Comparison of ENCODE assay signal across 8 mouse cellular contexts in genomic region chr13:47836491-47836890, GRCm38 (mm10).
DNase-seq lines count a peak whose midpoint lies in the region; ATAC-seq and TF ChIP-seq lines count a peak whose summit lies in the region.

No protein-coding gene starts in this region.

- H3K4me3 ChIP-seq in kidney, adult 2 months (ENCODE audit: insufficient read depth, low read depth, low read length): no peak overlapping the region
- no peak overlapping the region for H3K4me3 ChIP-seq in kidney, embryonic 16.5 days (ENCODE audit: low read length)
- H3K4me3 ChIP-seq in ES-E14 (ENCODE audit: insufficient read depth in 1 of 2, low read depth in 1 of 2, low read length in 2 of 2, poor library complexity in 1 of 2, severe bottlenecking in 1 of 2): no peak overlapping the region
- H3K4me3 ChIP-seq in hindbrain, postnatal 0 days (ENCODE audit: low read length): no peak overlapping the region

- DNase-seq in kidney, adult 2 months: peak; percentile 17
- peak; percentile 69 for DNase-seq in ES-E14 (ENCODE audit: low read depth, low spot score)
- peak; percentile 40 for DNase-seq in adrenal gland, adult 2 months
- peak; percentile 73 for DNase-seq in hindbrain, postnatal 0 days (ENCODE audit: low spot score)
- DNase-seq in mesoderm, embryonic 11.5 days (ENCODE audit: low read depth, low spot score): peak; percentile 65
- no peak for DNase-seq in yolk sac, embryonic 10.5 days (ENCODE audit: low spot score)
- no peak for DNase-seq in natural killer cell, adult 2 months (ENCODE audit: low spot score in 2 of 2)

- H3K27me3 ChIP-seq in kidney, adult 2 months (replicated peaks; ENCODE audit: control insufficient read depth, insufficient read depth, low read length): no peaks in the 10 kb centered on the region
- H3K27me3 ChIP-seq in kidney, embryonic 16.5 days (ENCODE audit: insufficient read depth, low read length): no peaks in the 10 kb centered on the region
- H3K27me3 ChIP-seq in hindbrain, postnatal 0 days (ENCODE audit: insufficient read depth, low read length): no peaks in the 10 kb centered on the region

- H3K36me3 ChIP-seq in kidney, adult 2 months (ENCODE audit: control insufficient read depth, insufficient read depth, low read length): no peaks in the 10 kb centered on the region
- H3K36me3 ChIP-seq in kidney, embryonic 16.5 days (ENCODE audit: insufficient read depth, low read length): no peaks in the 10 kb centered on the region
- no peaks in the 10 kb centered on the region for H3K36me3 ChIP-seq in ES-E14 (ENCODE audit: control insufficient read depth, insufficient read depth, low read length, poor library complexity, severe bottlenecking)
- no peaks in the 10 kb centered on the region for H3K36me3 ChIP-seq in hindbrain, postnatal 0 days (ENCODE audit: insufficient read depth, low read length)

- no peaks in the 10 kb centered on the region for H3K9me3 ChIP-seq in kidney, embryonic 16.5 days (ENCODE audit: low read length)
- no peaks in the 10 kb centered on the region for H3K9me3 ChIP-seq in ES-E14 (ENCODE audit: control insufficient read depth, insufficient read depth, low read depth, low read length)
- no peaks in the 10 kb centered on the region for H3K9me3 ChIP-seq in hindbrain, postnatal 0 days (ENCODE audit: low read length)

- in situ Hi-C loops in ES-E14 (cut with MboI; ENCODE audit: low sequenced_read_pairs in 2 of 2, unreplicated experiment in 2 of 2): no loop called here

- H3K4me1 ChIP-seq in kidney, adult 2 months (ENCODE audit: control insufficient read depth, insufficient read depth, low read length): no peaks in the 10 kb centered on the region
- H3K4me1 ChIP-seq in kidney, embryonic 16.5 days (ENCODE audit: insufficient read depth, low read length): no peaks in the 10 kb centered on the region
- H3K4me1 ChIP-seq in ES-E14 (ENCODE audit: control insufficient read depth in 2 of 2, insufficient read depth in 2 of 2, low read length in 2 of 2, poor library complexity in 1 of 2): no peaks in the 10 kb centered on the region
- no peaks in the 10 kb centered on the region for H3K4me1 ChIP-seq in hindbrain, postnatal 0 days (ENCODE audit: insufficient read depth, low read length)

- TF ChIP-seq CTCF in kidney, adult 2 months (conservative IDR thresholded peaks at IDR 0.05; ENCODE audit: insufficient read depth, insufficient read length, low read depth, low read length): 0 out of 2 replicates have a peak, but pooled peaks have one; percentile 9
- TF ChIP-seq CTCF in hindbrain, postnatal 0 days (IDR thresholded peaks at IDR 0.05; ENCODE audit: low read depth): peak; percentile 58

- WGBS in kidney, adult 2 months: 44% methylated on average over 9 of the region's 9 CpGs
- 47% methylated on average over 9 of the region's 9 CpGs for WGBS in kidney, embryonic 16.5 days
- WGBS in hindbrain, postnatal 0 days: 38% methylated on average over 9 of the region's 9 CpGs

- no peak overlapping the region for H3K27ac ChIP-seq in kidney, adult 2 months (ENCODE audit: insufficient read depth, low read depth, low read length)
- H3K27ac ChIP-seq in kidney, embryonic 16.5 days (ENCODE audit: low read length): no peak overlapping the region
- no peak overlapping the region for H3K27ac ChIP-seq in ES-E14 (ENCODE audit: insufficient read depth, low read depth, low read length, poor library complexity, severe bottlenecking)
- no peak overlapping the region for H3K27ac ChIP-seq in hindbrain, postnatal 0 days

- no peak for TF ChIP-seq POLR2A in kidney, adult 2 months (IDR thresholded peaks at IDR 0.05; ENCODE audit: low read depth, low read length)

- no peak overlapping the region for H3K4me2 ChIP-seq in kidney, embryonic 16.5 days (replicated peaks; ENCODE audit: low read depth, low read length)
- H3K4me2 ChIP-seq in hindbrain, postnatal 0 days (ENCODE audit: low read depth, low read length): no peak overlapping the region

- no peak for ATAC-seq in kidney, embryonic 16.5 days (ENCODE audit: low FRiP score, low TSS enrichment)
- ATAC-seq in hindbrain, postnatal 0 days: no peak

- H3K9ac ChIP-seq in kidney, embryonic 16.5 days (replicated peaks; ENCODE audit: low read length): no peak overlapping the region
- H3K9ac ChIP-seq in ES-E14 (ENCODE audit: insufficient read depth, low read depth, low read length, poor library complexity, severe bottlenecking): no peak overlapping the region
- no peak overlapping the region for H3K9ac ChIP-seq in hindbrain, postnatal 0 days (replicated peaks; ENCODE audit: low read length)

TF ChIP-seq in ES-E14, 5 proteins besides CTCF, POLR2A, EP300 and RAD21:
- TF ChIP-seq MAFK (IDR thresholded peaks at IDR 0.05; ENCODE audit: insufficient read depth, low read depth, low read length) (no peak), ZNF384 (IDR thresholded peaks at IDR 0.05; ENCODE audit: low read depth, low read length) (no peak), CHD2 (IDR thresholded peaks at IDR 0.05; ENCODE audit: low read depth, low read length) (no peak), ZC3H11A (IDR thresholded peaks at IDR 0.05; ENCODE audit: borderline replicate concordance, low read depth, low read length) (peak; percentile 56)

Comparison
In these comparisons a context has a peak if more than half of its experiments do, and no peak if none do; other contexts are left out.
1. DNase-seq: peak in kidney, adult 2 months (single experiment), ES-E14 (single experiment), adrenal gland, adult 2 months (single experiment), hindbrain, postnatal 0 days (single experiment) and mesoderm, embryonic 11.5 days (single experiment); none in yolk sac, embryonic 10.5 days (single experiment) and natural killer cell, adult 2 months (0 of 2).